Mouse (Mus musculus) cerebellum, adult 18-20 months (tissue): ENCODE results near the gene Cplx1.

Experiments
- DNase-seq, 2 experiments: peaks; one replicate each; pipeline ENCODE4 v3.0.0; 2021

The Cplx1 gene

DNA sequence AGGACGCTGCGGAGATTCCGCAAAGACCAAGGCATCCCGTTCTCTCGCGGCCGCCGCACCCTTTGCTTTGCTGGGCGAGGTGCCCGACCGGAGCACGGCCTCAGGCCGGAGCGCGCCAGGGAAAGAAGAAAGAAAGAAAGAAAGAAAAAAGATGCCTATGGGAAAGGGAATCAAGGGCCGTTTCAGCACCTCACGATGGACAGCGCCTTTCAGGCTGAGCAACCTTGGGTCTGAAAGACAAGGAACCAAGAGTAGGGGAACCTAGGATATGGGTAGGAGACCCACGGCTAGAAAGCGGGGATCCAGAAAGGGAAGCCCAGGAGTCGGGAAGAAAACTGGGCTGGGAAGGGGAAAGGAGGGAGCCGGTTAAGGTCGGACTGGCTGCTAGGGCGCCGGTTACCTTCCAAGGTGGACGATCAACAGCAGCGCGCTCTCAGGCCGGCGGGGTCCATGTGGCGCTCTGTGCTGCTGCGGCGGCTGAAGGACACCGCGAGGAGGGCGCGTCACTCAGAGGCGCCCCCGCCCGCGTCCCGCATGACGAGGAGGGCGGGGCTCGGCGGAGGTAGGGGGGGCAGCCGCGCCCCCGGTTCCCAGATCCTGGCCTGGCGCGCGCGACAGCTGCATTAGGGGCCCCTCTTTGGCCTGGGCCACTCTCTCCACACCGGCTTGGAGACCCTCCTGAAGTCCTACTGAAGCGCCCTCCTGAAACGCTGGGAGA is at the start of gene Cplx1:
TSS of gene Cplx1 (minus strand) at position 536 of the 718 bp plus-strand sequence.
- peak; percentile 80 to 91 for DNase-seq

GRCm38 (mm10) chr5:108581361-108581891 is 31.6 kb upstream of the Cplx1 start:
- peak; percentile 70 to 76 for DNase-seq

GRCm38 (mm10) chr5:108573054-108573453 is 23.2 kb upstream of the Cplx1 start:
- no peak for DNase-seq

- DNase-seq = no peak
Measured at GRCm38 (mm10) chr5:108570991-108571390, 21.2 kb upstream of the Cplx1 start.

GRCm38 (mm10) chr5:108567104-108567503 is 17.3 kb upstream of the Cplx1 start:
- no peak for DNase-seq

DNA sequence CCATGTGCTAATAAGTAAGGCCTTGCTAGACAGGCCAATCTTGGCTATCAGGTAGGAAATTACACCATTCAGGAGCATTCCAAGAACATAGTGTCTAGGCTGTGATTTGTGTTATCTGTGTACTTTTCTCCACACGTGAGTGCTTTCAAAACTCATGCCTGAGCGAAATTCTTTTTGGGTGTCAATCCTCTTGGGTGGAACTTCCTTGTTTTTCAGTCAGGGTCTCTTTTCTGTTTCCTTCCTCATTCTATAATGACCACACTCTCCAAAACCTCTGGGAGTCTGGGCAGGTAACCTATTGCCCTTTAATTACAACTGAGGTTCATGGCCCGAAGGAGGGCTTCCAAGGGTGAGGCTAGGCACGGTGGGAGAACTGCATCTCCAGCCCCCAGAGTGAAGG is 16.7 kb upstream of the Cplx1 start:
- no peak for DNase-seq

DNA sequence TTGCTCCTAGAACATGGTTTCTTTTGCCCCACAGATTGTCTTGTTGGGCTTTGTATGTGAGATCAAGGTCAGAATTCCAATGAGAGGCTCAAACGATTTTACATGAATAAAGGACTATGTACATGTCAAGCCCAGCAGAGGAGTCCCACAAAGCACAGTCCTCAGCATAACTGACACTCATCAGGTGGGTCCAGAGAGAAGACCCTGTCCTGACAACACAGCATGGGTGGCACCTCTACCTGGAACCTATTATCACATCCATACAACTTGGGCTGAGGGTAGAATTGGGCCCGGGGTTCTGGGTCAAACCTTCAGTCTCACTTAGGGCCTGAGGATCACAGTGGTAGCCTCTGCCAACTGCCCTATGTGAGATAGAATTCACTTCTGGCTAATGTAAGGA is 15.6 kb upstream of the Cplx1 start:
- DNase-seq = no peak

- no peak for DNase-seq
Measured at GRCm38 (mm10) chr5:108564346-108564745, 14.5 kb upstream of the Cplx1 start.

DNA sequence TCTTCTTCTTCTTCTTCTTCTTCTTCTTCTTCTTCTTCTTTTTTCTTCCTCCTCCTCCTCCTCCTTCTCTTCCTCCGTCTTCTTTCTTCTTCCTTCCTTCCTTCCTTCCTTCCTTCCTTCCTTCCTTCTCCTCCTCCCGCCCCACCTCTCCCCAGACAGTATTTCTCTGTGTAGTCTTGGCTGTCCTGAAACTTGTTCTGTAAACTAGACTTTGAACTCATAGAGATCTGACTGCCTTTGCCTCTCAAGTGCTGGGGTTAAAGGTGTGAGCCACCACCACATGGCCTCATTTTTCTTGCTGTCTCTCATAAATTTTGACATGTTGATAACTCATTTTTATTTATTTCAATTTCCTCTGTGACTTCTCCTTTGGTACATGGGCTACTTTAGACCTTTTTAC is 12.7 kb upstream of the Cplx1 start:
- no peak for DNase-seq

DNA sequence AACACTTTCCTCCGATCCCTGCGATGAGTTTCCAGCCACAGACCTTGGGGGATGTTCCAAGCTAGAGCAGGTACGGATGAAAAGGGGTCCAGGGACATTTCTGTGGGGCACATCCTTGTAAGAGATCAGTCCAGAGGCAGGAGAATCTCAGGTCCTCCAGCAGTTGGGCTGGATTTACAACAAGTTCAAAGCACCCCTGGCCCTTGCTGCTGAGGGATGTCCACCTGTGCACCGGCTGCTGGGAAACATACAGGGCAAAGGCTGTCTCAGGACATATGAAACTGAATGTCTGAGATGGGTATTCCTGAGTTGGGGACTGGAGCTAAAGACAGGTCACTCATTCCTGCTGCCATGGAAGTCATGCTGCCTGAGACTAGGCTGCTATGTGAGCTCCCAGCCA is 7.2 kb upstream of the Cplx1 start:
- no peak for DNase-seq

DNA sequence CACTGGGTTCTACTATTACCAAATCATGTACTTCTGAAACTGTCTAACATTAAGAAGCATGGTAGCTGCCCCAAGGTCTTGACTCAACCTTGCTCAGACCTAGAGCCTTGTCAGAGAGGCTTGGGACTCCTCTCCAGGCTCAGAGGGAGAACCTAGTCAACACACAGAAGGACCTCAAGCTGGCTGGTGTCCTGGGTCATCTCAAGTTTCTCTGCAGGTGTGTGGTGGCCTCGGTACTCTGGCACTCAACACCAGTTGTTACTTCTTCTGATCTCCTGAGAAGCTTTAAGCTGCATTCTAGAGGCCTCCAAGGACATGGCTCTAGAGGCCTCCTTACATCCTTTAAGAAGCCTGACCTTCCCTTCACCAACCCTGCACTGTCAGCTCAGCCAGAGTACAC is 4.2 kb upstream of the Cplx1 start:
- DNase-seq = no peak

- peak in 1 of 2 experiments; percentile 39 for DNase-seq
Measured at GRCm38 (mm10) chr5:108550207-108550594, 377 bp upstream of the Cplx1 start.

- DNase-seq = peak in 1 of 2 experiments; percentile 19
Measured at GRCm38 (mm10) chr5:108549137-108549488, 711 bp downstream of the Cplx1 start.

GRCm38 (mm10) chr5:108547636-108548035 is 2.2 kb downstream of the Cplx1 start:
- peak; percentile 33 to 45 for DNase-seq

- DNase-seq = peak; percentile 37 to 42
Measured at GRCm38 (mm10) chr5:108543516-108544291, 6.1 kb downstream of the Cplx1 start.

DNA sequence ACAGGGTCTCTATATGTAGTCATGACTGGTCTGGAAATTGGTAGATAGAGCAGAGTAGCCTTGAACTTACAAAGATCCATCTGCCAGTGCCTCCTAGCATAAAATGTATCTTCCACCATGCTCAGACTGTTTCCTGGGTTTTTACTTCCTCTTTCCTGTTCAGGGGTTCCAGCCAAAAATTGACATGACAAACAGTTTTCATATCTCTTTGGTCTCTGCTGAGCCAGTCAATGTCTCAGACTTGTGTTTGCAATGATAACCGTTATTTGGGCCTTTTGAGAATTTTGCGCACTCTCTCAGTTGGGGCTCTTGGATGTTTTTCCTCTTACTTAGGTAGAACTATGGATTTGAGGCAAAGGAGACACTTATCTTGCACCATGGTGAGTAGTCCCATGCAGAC is 15.6 kb downstream of the Cplx1 start:
- DNase-seq = no peak

DNA sequence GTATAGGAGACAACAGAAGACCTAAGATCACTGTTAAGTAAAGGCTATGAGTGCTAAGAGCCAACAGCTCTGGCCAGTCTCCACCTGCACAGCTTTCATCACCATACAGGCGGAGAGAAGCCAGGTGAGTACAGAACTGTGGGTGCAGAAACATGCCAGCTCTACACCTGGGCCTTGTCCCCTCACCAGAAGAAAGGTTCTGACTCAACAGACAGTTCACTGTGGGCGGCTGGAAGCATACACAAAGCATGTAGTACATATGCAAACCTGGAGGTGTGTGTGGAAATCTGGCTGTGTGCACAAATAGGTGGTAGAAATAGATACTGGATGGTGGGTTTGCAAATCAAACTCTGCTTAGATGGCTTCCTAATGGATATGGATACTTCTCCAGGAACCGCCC is 27.2 kb downstream of the Cplx1 start:
- DNase-seq = no peak

GRCm38 (mm10) chr5:108521896-108522295 is 27.9 kb downstream of the Cplx1 start:
- DNase-seq = no peak

DNA sequence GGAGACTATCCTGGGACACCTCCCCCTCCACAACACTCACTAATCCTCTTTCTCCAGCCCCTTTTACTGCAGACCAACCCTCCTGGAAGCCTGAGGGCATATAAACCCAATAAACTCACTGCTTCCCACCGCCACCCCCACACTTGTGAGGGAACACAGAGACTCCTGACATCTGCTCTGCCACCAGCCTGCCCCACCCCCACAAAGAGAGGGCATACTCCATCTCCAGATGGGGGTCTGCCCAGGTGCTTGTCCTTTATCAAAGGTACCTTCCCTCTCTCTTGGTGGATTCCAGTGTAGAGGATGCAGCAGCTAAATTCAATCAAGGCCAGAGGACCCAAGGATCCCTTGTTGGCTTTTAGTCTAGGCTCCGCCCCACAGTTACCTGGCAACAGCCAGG is 28.8 kb downstream of the Cplx1 start:
- DNase-seq = no peak

DNA sequence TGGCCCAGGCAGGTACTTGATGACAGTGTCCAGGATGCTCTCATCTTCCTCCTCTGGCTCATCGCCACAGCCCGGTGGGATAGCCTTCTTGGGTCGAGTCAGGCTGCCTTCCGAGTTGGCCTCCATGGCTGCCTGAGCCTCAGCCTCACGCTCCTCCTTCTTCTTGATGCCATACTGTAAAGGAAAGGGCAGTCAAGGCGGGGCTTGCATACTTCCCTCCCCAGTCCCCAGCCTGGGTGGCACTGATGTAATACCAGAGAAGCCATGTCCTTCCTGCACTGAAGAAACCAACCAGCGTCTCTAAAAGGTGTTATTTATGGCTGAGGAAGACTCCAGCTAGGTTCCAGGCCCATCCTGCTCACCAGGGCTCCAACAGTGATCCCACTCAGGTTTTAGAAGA is 29.7 kb downstream of the Cplx1 start:
- DNase-seq = peak in 1 of 2 experiments; percentile 25

DNA sequence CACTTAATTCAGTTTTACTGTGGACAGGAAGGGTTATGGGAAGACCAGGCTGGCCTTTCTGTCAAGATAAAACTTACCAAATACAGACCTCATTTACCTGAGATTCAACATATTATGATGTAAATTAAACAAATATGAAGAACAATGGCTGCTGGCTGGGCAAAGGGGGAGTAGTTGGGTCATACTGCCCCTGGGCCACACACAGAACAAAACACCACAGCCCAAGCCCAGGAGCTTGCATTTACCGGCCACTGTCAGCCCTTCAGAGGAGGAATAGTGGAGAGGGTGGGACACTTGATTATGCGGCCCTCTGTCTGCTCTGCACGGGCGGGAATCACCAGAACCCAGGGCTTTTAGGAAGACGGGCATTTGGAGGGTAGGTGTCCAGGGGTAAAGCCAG is 30.9 kb downstream of the Cplx1 start:
- no peak for DNase-seq

DNA sequence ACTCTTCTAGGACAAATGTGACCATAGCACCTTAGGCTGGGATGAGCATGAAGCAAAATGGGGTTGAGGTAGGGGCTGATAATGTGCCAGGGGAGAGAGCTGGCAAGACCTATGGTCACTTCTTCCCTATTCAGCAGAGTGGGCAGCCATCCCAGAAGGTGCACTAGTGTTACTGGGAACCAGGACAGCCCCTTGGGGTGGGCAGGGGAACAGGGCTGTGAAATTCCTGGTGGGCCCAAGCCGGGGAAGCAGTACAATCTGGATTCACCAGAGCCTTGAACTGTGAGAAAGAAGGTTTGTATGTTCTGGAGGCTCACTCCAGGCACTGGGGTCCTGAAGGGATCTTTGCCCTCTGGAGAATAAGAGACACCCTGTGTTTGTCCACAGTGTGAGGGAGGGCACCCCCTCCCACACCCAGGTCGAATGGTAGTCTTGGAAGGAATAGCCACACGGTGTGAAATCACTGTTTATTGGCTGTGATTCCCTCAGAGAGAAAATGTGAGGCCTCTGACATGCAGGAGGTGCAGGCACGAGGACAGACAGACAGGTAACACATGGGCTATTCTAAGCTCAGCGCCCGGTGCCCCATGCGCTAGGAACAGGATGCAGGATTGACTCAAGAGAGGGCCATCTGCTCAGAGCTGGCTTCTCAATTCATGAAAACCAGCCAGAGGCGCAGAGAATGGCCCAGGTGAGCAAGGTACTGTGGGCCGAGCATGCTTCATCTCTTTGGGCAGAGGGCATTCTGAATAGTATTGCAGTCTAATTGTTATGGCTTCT is 31.5 kb downstream of the Cplx1 start:
- DNase-seq = peak; percentile 70 to 78

- DNase-seq = no peak
Measured at GRCm38 (mm10) chr5:108516655-108517054, 33.2 kb downstream of the Cplx1 start.
